Mouse (Mus musculus) layer of hippocampus, adult 9-11 months (tissue): ENCODE results near the gene Tmem247.

Experiments used
- DNase-seq: peaks from one replicate; pipeline ENCODE4 v3.0.0; 2022

Gene Tmem247

GRCm38 (mm10) chr17:86965121-86965520 lies 48.0 kb downstream of the Tmem247 start:
- no peak for DNase-seq

GRCm38 (mm10) chr17:86966040-86966439 lies 48.9 kb downstream of the Tmem247 start:
- no peak for DNase-seq

- peak; percentile 23 for DNase-seq
These were observed 49.9 kb downstream of the Tmem247 start for GRCm38 (mm10) chr17:86967048-86967447.

- DNase-seq = peak; percentile 43
These were observed 50.7 kb downstream of the Tmem247 start for GRCm38 (mm10) chr17:86967536-86968525.

GRCm38 (mm10) chr17:86968581-86968980 lies 51.4 kb downstream of the Tmem247 start:
- no peak for DNase-seq

- peak; percentile 23 for DNase-seq
These were observed 52.4 kb downstream of the Tmem247 start for GRCm38 (mm10) chr17:86969582-86969981.

GRCm38 (mm10) chr17:86970026-86970750 lies 53.0 kb downstream of the Tmem247 start:
- DNase-seq = no peak

- DNase-seq = no peak
These were observed 53.9 kb downstream of the Tmem247 start for GRCm38 (mm10) chr17:86971036-86971435.

- no peak for DNase-seq
These were observed 54.7 kb downstream of the Tmem247 start for GRCm38 (mm10) chr17:86971860-86972259.
